Mouse (Mus musculus): ENCODE data around the gene Elane.

DNA sequence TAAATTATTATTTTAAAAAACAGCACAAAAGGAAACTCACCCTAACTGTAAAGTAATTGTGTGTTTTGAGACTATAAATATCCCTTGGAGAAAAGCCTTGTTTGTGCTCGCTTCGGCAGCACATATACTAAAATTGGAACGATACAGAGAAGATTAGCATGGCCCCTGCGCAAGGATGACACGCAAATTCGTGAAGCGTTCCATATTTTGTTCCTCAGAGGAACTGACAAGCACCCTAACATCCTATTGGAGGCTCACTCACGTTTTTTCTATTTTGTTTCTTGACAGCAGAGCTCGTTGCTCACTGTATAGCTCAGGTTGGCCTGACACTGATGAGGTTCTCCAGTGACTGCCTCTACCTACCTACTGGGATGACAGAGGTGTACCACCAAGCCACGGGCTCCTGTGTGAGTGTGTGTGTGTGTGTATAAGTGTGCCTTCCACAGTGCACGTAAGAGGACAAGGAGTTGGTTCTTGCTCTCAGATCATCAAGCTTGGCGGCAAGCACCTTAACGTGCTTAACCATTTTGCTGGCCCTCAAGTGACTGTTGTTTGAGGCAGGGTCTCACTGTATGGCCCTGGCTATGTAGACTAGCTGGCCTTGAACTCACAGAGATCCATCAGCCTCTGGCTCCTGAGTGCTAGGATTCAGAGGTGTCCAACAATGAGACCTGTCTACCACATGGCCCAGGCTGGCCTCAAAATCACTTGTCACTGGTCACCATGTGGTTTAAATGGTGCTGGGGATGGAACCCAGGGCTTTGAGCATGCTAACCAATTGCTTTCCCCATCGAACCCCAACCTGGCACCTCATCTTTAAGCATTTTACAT lies 23.3 kb downstream of the Elane start:
- TF ChIP-seq POLR2A (IDR thresholded peaks at IDR 0.05; ENCODE audit: low read depth, low read length) (no peak), CTCF (conservative IDR thresholded peaks at IDR 0.05; ENCODE audit: insufficient read depth, insufficient read length, low read depth, low read length) (no peak)

Data from kidney, adult 2 months (tissue).